Mouse (Mus musculus): ENCODE data around the gene Caln1. TPM values are rescaled to one million over a fixed set of nuclear protein-coding genes. Genes with fewer than 3 reads are reported as not detected.

The Caln1 gene
- polyA plus RNA-seq, 1 experiment, result not detected

DNA sequence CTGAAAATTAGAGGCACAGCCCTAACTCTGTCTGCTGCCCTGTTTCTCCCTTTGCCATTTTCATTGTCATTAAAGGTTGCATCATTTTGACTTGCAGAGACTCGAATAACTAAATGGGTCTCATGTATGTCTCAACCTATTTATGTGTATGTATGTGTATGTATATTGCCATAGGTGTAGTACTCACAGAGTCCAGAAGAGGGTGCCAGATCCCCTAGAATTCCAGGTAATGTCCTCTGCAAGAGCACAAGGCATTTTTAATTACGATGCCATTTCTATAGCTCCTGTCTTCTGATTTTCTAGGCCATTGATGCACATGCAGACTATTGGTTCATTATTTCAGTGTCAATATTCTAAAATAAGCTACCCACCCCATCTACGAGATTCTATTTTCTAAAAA is 388.3 kb downstream of the Caln1 start:
- TF ChIP-seq GATA1 (IDR thresholded peaks at IDR 0.05; ENCODE audit: borderline replicate concordance, low read length) (no peak), FLI1 (IDR thresholded peaks at IDR 0.05; ENCODE audit: low read length) (no peak)
- Histone ChIP-seq H3K9me3 (peaks cover 55% of the 10 kb centered on the region), H3K36me3 (replicated peaks; ENCODE audit: low read length) (no peaks in the 10 kb centered on the region), H3K4me1 (no peaks in the 10 kb centered on the region), H3K4me3 (replicated peaks) (no peak overlapping the region), H3K27me3 (replicated peaks) (no peaks in the 10 kb centered on the region)

DNA sequence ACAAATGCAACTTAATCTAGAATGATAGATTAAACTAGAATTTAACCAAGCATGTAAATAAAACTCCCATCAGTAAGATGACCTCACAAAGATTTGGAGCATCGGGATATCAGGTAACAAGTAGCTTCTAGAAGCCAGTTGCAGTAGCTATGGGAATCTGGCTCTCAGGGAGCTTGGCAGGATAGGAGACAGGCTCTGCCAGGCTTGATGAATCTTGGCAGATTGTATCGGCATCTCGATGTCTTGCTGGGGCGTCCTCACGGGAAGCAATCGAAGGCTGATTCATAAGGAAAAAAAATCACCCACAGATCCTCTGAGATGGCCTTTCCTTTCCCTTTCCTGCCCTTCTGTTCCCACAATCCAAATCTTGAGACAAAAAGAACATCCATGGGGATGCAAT is 396.5 kb downstream of the Caln1 start:
- no peak for TF ChIP-seq FLI1 (IDR thresholded peaks at IDR 0.05; ENCODE audit: low read length)
- TF ChIP-seq GATA1 (IDR thresholded peaks at IDR 0.05; ENCODE audit: borderline replicate concordance, low read length), result no peak
- H3K27me3 ChIP-seq (replicated peaks), result no peaks in the 10 kb centered on the region
- H3K9me3 ChIP-seq, result peaks cover 62% of the 10 kb centered on the region
- no peaks in the 10 kb centered on the region for H3K4me1 ChIP-seq
- H3K36me3 ChIP-seq (replicated peaks; ENCODE audit: low read length), result no peaks in the 10 kb centered on the region
- no peak overlapping the region for H3K4me3 ChIP-seq (replicated peaks)

DNA sequence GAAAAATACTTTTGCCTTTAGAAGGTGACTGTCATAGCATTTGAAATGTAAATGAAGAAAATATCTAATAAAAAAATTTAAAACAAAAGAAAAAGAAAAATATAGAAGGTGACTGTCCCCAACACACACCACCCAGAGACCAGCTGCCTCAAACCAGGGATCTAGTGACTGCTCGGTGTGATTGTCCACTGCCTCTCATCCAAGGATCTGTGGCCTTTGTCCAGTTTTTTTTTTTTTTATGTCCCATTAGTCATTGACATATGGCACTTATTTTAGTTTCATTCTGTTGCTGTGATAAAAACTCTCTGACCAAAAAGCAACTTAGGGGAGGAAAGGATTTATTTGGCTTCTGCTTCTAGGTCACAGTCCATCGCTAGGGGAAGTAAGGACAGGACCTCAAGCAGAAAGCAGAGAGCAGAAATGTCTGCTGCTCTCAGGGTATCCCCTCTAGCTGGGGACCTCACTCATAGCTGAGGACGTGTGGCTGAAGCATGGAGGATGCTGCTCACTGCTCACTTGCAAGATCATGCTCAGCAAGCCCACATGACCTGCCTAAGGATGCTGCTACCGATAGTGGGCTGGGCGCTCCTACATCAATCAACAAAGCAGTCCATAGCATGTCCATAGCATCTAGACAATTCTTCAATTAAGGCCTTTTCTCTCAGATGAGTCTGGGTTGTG is 401.9 kb downstream of the Caln1 start:
- Histone ChIP-seq H3K4me1 (no peaks in the 10 kb centered on the region), H3K4me3 (replicated peaks) (peak overlapping the region; percentile 57), H3K27me3 (replicated peaks) (no peaks in the 10 kb centered on the region), H3K9me3 (peaks cover 61% of the 10 kb centered on the region), H3K36me3 (replicated peaks; ENCODE audit: low read length) (no peaks in the 10 kb centered on the region)
- no peak for TF ChIP-seq FLI1 (IDR thresholded peaks at IDR 0.05; ENCODE audit: low read length)
- TF ChIP-seq GATA1 (IDR thresholded peaks at IDR 0.05; ENCODE audit: borderline replicate concordance, low read length), result no peak

DNA sequence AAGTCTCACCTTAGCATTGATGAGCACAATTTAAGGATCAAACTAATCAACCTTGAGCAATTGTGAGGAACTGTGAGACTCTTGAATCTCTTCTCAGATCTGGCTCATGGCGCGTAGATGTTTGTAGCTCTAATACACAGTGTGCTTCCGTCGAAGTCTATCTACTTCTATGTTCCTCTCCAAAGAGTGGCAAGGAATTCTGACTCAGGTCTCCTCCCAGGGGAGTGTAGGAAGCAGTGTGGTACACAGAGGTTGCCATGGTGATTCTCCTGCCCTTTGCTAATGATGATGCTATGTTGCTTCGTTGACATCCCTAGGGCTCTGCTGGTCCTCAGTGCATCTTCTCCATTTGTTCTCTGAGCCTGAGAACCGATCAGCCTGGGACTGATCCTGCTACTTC is 403.2 kb downstream of the Caln1 start:
- Histone ChIP-seq H3K36me3 (replicated peaks; ENCODE audit: low read length) (no peaks in the 10 kb centered on the region), H3K9me3 (peaks cover 58% of the 10 kb centered on the region), H3K27me3 (replicated peaks) (no peaks in the 10 kb centered on the region), H3K4me3 (replicated peaks) (peak overlapping the region; percentile 6), H3K4me1 (no peaks in the 10 kb centered on the region)
- TF ChIP-seq FLI1 (IDR thresholded peaks at IDR 0.05; ENCODE audit: low read length), result no peak
- no peak for TF ChIP-seq GATA1 (IDR thresholded peaks at IDR 0.05; ENCODE audit: borderline replicate concordance, low read length)

DNA sequence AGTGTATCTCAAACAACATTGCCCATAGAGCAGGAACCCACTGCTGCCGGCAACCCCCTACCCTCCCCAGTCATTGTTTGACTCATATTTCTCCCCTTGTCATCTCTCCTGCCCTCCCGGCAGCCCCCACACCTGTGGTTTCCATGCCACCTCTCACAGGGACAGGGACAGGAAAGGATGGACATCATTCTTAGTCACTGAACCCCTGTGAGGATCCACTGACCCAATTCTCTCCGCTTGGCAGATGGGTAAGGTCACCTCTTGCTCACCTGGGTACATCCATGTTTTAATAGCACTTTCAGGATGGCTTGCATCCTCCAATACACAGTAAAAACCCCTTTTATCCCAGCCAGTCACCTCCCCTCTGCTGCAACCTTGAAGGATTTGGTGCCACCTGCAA is 405.7 kb downstream of the Caln1 start:
- Histone ChIP-seq H3K9me3 (peaks cover 42% of the 10 kb centered on the region), H3K36me3 (replicated peaks; ENCODE audit: low read length) (no peaks in the 10 kb centered on the region), H3K4me3 (replicated peaks) (no peak overlapping the region), H3K27me3 (replicated peaks) (no peaks in the 10 kb centered on the region), H3K4me1 (no peaks in the 10 kb centered on the region)
- TF ChIP-seq FLI1 (IDR thresholded peaks at IDR 0.05; ENCODE audit: low read length), result no peak
- no peak for TF ChIP-seq GATA1 (IDR thresholded peaks at IDR 0.05; ENCODE audit: borderline replicate concordance, low read length)

DNA sequence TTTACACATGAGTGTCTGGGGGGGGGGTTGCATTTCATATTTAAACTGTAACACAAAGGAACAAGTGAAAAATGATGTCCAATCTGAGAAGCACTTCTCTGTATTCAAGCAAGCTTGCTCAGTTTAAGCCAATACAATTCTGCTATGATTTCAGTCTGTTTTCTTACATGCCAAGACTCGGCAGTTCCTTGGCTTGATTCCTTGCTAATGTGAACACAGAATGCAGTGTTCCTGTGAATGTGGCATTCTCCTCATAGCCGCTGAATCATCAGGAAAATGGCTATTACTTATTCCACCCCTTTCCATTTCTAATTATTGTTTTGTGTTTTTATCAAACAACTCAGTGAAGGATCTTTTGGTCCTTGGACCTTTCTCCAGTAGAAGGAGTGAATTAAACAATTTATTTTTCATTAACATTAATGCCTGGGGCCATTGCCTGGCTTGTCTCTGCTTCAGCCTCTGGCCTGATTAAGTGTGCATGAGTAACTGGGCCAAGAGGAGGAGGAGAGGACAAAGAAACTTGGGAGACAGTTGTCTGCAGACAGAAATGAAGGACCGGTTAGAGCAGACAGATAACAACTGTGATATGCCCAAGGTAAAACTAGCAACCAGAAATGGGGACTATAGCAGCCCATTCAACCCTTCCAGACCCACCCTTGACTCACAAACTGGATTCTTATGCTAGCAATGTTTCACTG is 423.6 kb downstream of the Caln1 start:
- H3K36me3 ChIP-seq (replicated peaks; ENCODE audit: low read length), result no peaks in the 10 kb centered on the region
- H3K4me1 ChIP-seq, result no peaks in the 10 kb centered on the region
- TF ChIP-seq GATA1 (IDR thresholded peaks at IDR 0.05; ENCODE audit: borderline replicate concordance, low read length), result no peak
- no peak for TF ChIP-seq FLI1 (IDR thresholded peaks at IDR 0.05; ENCODE audit: low read length)
- H3K9me3 ChIP-seq, result peaks cover 51% of the 10 kb centered on the region
- no peak overlapping the region for H3K4me3 ChIP-seq (replicated peaks)
- no peaks in the 10 kb centered on the region for H3K27me3 ChIP-seq (replicated peaks)

DNA sequence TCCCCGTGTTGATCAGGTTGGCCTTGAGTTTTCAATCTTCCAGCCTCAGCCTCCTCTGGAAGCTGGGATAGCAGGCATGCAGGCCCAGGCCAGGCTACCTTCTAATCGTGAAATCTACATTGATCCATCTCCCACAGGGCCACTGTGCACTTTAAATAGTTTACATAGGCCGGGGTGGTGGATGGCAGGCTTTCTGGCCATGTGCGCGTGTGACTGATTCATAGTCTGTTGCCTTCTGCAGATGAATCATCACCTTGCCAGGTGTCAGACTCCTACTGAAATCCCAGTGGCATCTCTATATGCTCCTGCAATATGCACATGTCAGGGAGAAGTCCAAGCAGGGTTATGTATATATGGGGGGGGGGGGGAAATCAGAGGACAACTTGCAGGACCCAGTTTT is 428.5 kb downstream of the Caln1 start:
- Histone ChIP-seq H3K4me1 (no peaks in the 10 kb centered on the region), H3K27me3 (replicated peaks) (no peaks in the 10 kb centered on the region), H3K36me3 (replicated peaks; ENCODE audit: low read length) (no peaks in the 10 kb centered on the region), H3K9me3 (peaks cover 68% of the 10 kb centered on the region), H3K4me3 (replicated peaks) (no peak overlapping the region)
- no peak for TF ChIP-seq FLI1 (IDR thresholded peaks at IDR 0.05; ENCODE audit: low read length)
- no peak for TF ChIP-seq GATA1 (IDR thresholded peaks at IDR 0.05; ENCODE audit: borderline replicate concordance, low read length)

DNA sequence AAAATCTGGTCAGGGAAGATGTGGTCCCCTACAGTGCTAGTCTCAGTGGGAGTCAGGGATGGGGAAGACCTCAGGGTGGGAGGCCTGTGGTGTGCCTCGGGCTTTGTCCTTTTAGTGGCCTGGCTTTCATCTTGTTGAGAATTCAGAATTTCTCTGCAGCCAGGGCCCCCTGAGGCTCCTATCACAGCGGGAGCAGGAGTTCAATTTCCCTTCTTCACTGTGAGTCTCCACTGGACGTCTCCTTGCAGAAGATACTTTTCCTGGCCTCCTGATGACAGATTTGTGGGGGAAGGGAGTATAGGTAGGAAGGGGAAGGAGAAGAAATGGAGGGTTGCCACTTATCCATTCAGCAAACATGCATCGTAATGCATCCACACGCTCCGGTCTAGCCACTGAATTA is 441.1 kb downstream of the Caln1 start:
- no peaks in the 10 kb centered on the region for H3K36me3 ChIP-seq (replicated peaks; ENCODE audit: low read length)
- peaks cover 56% of the 10 kb centered on the region for H3K9me3 ChIP-seq
- no peaks in the 10 kb centered on the region for H3K4me1 ChIP-seq
- TF ChIP-seq FLI1 (IDR thresholded peaks at IDR 0.05; ENCODE audit: low read length) (no peak), GATA1 (IDR thresholded peaks at IDR 0.05; ENCODE audit: borderline replicate concordance, low read length) (no peak)
- no peaks in the 10 kb centered on the region for H3K27me3 ChIP-seq (replicated peaks)
- no peak overlapping the region for H3K4me3 ChIP-seq (replicated peaks)

DNA sequence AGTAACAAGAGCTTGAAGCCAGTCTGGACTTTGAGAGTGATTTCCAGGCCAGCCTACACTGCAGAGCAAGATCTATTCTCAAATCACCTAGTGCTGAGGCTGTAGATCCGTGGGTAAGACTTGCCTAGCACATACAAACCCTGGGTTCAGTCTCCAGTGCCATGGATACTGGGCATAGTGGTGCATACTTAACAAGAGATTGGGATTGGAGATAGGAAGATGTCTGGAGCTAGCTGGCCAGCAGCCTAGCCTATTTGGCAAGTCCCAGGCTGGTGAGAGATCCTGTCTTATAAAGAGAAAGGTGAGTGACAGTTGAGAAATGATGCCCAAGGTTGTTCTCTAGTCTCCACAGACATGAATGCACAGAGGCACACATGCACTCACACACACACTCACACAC is 441.6 kb downstream of the Caln1 start:
- TF ChIP-seq FLI1 (IDR thresholded peaks at IDR 0.05; ENCODE audit: low read length) (no peak), GATA1 (IDR thresholded peaks at IDR 0.05; ENCODE audit: borderline replicate concordance, low read length) (no peak)
- Histone ChIP-seq H3K36me3 (replicated peaks; ENCODE audit: low read length) (no peaks in the 10 kb centered on the region), H3K4me1 (no peaks in the 10 kb centered on the region), H3K27me3 (replicated peaks) (no peaks in the 10 kb centered on the region), H3K4me3 (replicated peaks) (no peak overlapping the region), H3K9me3 (peaks cover 61% of the 10 kb centered on the region)

DNA sequence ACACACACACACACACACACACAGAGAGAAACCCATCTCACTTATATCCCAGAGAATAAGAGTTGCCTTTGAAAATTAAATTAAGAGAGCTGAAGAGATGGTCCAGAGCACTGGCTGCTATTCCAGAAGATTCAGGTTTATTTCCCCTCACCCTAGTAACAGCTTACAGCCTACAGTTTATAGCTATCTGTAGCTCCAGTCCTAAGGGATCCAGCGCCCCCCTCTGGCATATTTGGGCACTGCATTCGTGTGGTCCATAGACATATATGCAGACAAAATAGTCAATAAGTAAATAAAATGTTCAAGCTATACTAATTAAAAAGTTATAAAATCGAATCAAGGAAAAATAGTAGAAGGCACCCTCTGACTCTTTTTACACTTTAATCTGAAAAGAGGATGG is 442.0 kb downstream of the Caln1 start:
- TF ChIP-seq GATA1 (IDR thresholded peaks at IDR 0.05; ENCODE audit: borderline replicate concordance, low read length), result no peak
- no peak for TF ChIP-seq FLI1 (IDR thresholded peaks at IDR 0.05; ENCODE audit: low read length)
- Histone ChIP-seq H3K9me3 (peaks cover 64% of the 10 kb centered on the region), H3K4me3 (replicated peaks) (no peak overlapping the region), H3K4me1 (no peaks in the 10 kb centered on the region), H3K36me3 (replicated peaks; ENCODE audit: low read length) (no peaks in the 10 kb centered on the region), H3K27me3 (replicated peaks) (no peaks in the 10 kb centered on the region)

Data from megakaryocyte, embryonic 14.5 days (primary cell).